Mouse (Mus musculus): ENCODE results near the gene Rtn1.

Gene Rtn1

GRCm38 (mm10) chr12:72408954-72409353 lies at the start of gene Rtn1:
TSS of gene Rtn1 (minus strand) at chr12:72409054.
- CTCF ChIA-PET: no interaction called here

GRCm38 (mm10) chr12:72453941-72454340 lies 45.1 kb upstream of the Rtn1 start:
- CTCF ChIA-PET: no interaction called here

GRCm38 (mm10) chr12:72441839-72442576 lies 33.2 kb upstream of the Rtn1 start, which contains the start of gene Lrrc9:
TSS of gene Lrrc9 (plus strand) at chr12:72441866.
- CTCF ChIA-PET: no interaction called here

- CTCF ChIA-PET: no interaction called here
Observed at GRCm38 (mm10) chr12:72438961-72439480, 30.2 kb upstream of the Rtn1 start.

- CTCF ChIA-PET: no interaction called here
Observed at GRCm38 (mm10) chr12:72437676-72438341, 29.0 kb upstream of the Rtn1 start.

GRCm38 (mm10) chr12:72433241-72433865 lies 24.5 kb upstream of the Rtn1 start:
- CTCF ChIA-PET: no interaction called here

GRCm38 (mm10) chr12:72432209-72432608 lies 23.4 kb upstream of the Rtn1 start:
- CTCF ChIA-PET: no interaction called here

- CTCF ChIA-PET: no interaction called here
Observed at GRCm38 (mm10) chr12:72427722-72428126, 18.9 kb upstream of the Rtn1 start.

- CTCF ChIA-PET: no interaction called here
Observed at GRCm38 (mm10) chr12:72422681-72423080, 13.8 kb upstream of the Rtn1 start.

GRCm38 (mm10) chr12:72417762-72418161 lies 8.9 kb upstream of the Rtn1 start:
- CTCF ChIA-PET: interaction anchor here (1.0 kb wide), 1 partner anchor 9 kb away, joined by 3 read pairs; no protein-coding TSS in a partner anchor

- CTCF ChIA-PET: no interaction called here
Observed at GRCm38 (mm10) chr12:72408111-72408891, 553 bp downstream of the Rtn1 start.

- CTCF ChIA-PET: no interaction called here
Observed at GRCm38 (mm10) chr12:72407721-72408110, 1.1 kb downstream of the Rtn1 start.

- CTCF ChIA-PET: no interaction called here
Observed at GRCm38 (mm10) chr12:72407146-72407545, 1.7 kb downstream of the Rtn1 start.

GRCm38 (mm10) chr12:72405031-72405430 lies 3.8 kb downstream of the Rtn1 start:
- CTCF ChIA-PET: no interaction called here

- CTCF ChIA-PET: interaction anchor here (0.6 kb wide), 1 partner anchor 35 kb away, joined by 14 read pairs; no protein-coding TSS in a partner anchor
Observed at GRCm38 (mm10) chr12:72393046-72393805, 15.6 kb downstream of the Rtn1 start.

GRCm38 (mm10) chr12:72390346-72390745 lies 18.5 kb downstream of the Rtn1 start:
- CTCF ChIA-PET: no interaction called here

- CTCF ChIA-PET: no interaction called here
Observed at GRCm38 (mm10) chr12:72389377-72390103, 19.3 kb downstream of the Rtn1 start.

GRCm38 (mm10) chr12:72388835-72389234 lies 20.0 kb downstream of the Rtn1 start:
- CTCF ChIA-PET: no interaction called here

GRCm38 (mm10) chr12:72388135-72388534 lies 20.7 kb downstream of the Rtn1 start:
- CTCF ChIA-PET: no interaction called here

- CTCF ChIA-PET: no interaction called here
Observed at GRCm38 (mm10) chr12:72376309-72376708, 32.5 kb downstream of the Rtn1 start.
